Mouse (Mus musculus): Measurements from ENCODE around the gene Gm29133. TPM values are rescaled to one million over a fixed set of nuclear protein-coding genes. Genes with fewer than 3 reads are reported as not detected.

Gm29133 gene
- total RNA-seq (2017): not detected in 2 replicates

- ATAC-seq (replicated peaks in 1 of 2; ENCODE audit: insufficient read depth in 1 of 2, low FRiP score in 2 of 2, low TSS enrichment in 1 of 2, low read depth in 1 of 2, poor library complexity in 2 of 2, severe bottlenecking in 2 of 2): no peak
Observed at GRCm38 (mm10) chr3:75747897-75748296, at the start of gene Gm29133. Gene Gm29133 (plus strand): TSS chr3:75748197.

GRCm38 (mm10) chr3:75699088-75699487, 48.9 kb upstream of the Gm29133 start:
- ATAC-seq (replicated peaks in 1 of 2; ENCODE audit: insufficient read depth in 1 of 2, low FRiP score in 2 of 2, low TSS enrichment in 1 of 2, low read depth in 1 of 2, poor library complexity in 2 of 2, severe bottlenecking in 2 of 2): no peak

GRCm38 (mm10) chr3:75701336-75701735, 46.7 kb upstream of the Gm29133 start:
- ATAC-seq (replicated peaks in 1 of 2; ENCODE audit: insufficient read depth in 1 of 2, low FRiP score in 2 of 2, low TSS enrichment in 1 of 2, low read depth in 1 of 2, poor library complexity in 2 of 2, severe bottlenecking in 2 of 2): no peak

- no peak for ATAC-seq (replicated peaks in 1 of 2; ENCODE audit: insufficient read depth in 1 of 2, low FRiP score in 2 of 2, low TSS enrichment in 1 of 2, low read depth in 1 of 2, poor library complexity in 2 of 2, severe bottlenecking in 2 of 2)
Observed at GRCm38 (mm10) chr3:75706536-75706935, 41.5 kb upstream of the Gm29133 start.

- ATAC-seq (replicated peaks in 1 of 2; ENCODE audit: insufficient read depth in 1 of 2, low FRiP score in 2 of 2, low TSS enrichment in 1 of 2, low read depth in 1 of 2, poor library complexity in 2 of 2, severe bottlenecking in 2 of 2): peak; percentile 93 to 94
Observed at GRCm38 (mm10) chr3:75713678-75714295, 34.2 kb upstream of the Gm29133 start.

- ATAC-seq (replicated peaks in 1 of 2; ENCODE audit: insufficient read depth in 1 of 2, low FRiP score in 2 of 2, low TSS enrichment in 1 of 2, low read depth in 1 of 2, poor library complexity in 2 of 2, severe bottlenecking in 2 of 2): peak; percentile 62 to 78; a peak in 3 of 4 replicates
Observed at GRCm38 (mm10) chr3:75720663-75721062, 27.3 kb upstream of the Gm29133 start.

GRCm38 (mm10) chr3:75730982-75731600, 16.9 kb upstream of the Gm29133 start:
- peak; percentile 92 to 95 for ATAC-seq (replicated peaks in 1 of 2; ENCODE audit: insufficient read depth in 1 of 2, low FRiP score in 2 of 2, low TSS enrichment in 1 of 2, low read depth in 1 of 2, poor library complexity in 2 of 2, severe bottlenecking in 2 of 2)

GRCm38 (mm10) chr3:75743664-75744437, 4.1 kb upstream of the Gm29133 start:
- ATAC-seq (replicated peaks in 1 of 2; ENCODE audit: insufficient read depth in 1 of 2, low FRiP score in 2 of 2, low TSS enrichment in 1 of 2, low read depth in 1 of 2, poor library complexity in 2 of 2, severe bottlenecking in 2 of 2): peak in 1 of 2 experiments; percentile 22; a peak in 1 of 4 replicates

GRCm38 (mm10) chr3:75745343-75745742, 2.7 kb upstream of the Gm29133 start:
- ATAC-seq (replicated peaks in 1 of 2; ENCODE audit: insufficient read depth in 1 of 2, low FRiP score in 2 of 2, low TSS enrichment in 1 of 2, low read depth in 1 of 2, poor library complexity in 2 of 2, severe bottlenecking in 2 of 2): no peak

GRCm38 (mm10) chr3:75763351-75763750, 15.4 kb downstream of the Gm29133 start:
- ATAC-seq (replicated peaks in 1 of 2; ENCODE audit: insufficient read depth in 1 of 2, low FRiP score in 2 of 2, low TSS enrichment in 1 of 2, low read depth in 1 of 2, poor library complexity in 2 of 2, severe bottlenecking in 2 of 2): no peak

GRCm38 (mm10) chr3:75774253-75774652, 26.3 kb downstream of the Gm29133 start:
- no peak for ATAC-seq (replicated peaks in 1 of 2; ENCODE audit: insufficient read depth in 1 of 2, low FRiP score in 2 of 2, low TSS enrichment in 1 of 2, low read depth in 1 of 2, poor library complexity in 2 of 2, severe bottlenecking in 2 of 2)

GRCm38 (mm10) chr3:75808001-75808400, 60.0 kb downstream of the Gm29133 start:
- no peak for ATAC-seq (replicated peaks in 1 of 2; ENCODE audit: insufficient read depth in 1 of 2, low FRiP score in 2 of 2, low TSS enrichment in 1 of 2, low read depth in 1 of 2, poor library complexity in 2 of 2, severe bottlenecking in 2 of 2)

- ATAC-seq (replicated peaks in 1 of 2; ENCODE audit: insufficient read depth in 1 of 2, low FRiP score in 2 of 2, low TSS enrichment in 1 of 2, low read depth in 1 of 2, poor library complexity in 2 of 2, severe bottlenecking in 2 of 2): no peak
Observed at GRCm38 (mm10) chr3:75823934-75824333, 75.9 kb downstream of the Gm29133 start.

GRCm38 (mm10) chr3:75824458-75824857, 76.5 kb downstream of the Gm29133 start:
- ATAC-seq (replicated peaks in 1 of 2; ENCODE audit: insufficient read depth in 1 of 2, low FRiP score in 2 of 2, low TSS enrichment in 1 of 2, low read depth in 1 of 2, poor library complexity in 2 of 2, severe bottlenecking in 2 of 2): no peak

GRCm38 (mm10) chr3:75834827-75835226, 86.8 kb downstream of the Gm29133 start:
- ATAC-seq (replicated peaks in 1 of 2; ENCODE audit: insufficient read depth in 1 of 2, low FRiP score in 2 of 2, low TSS enrichment in 1 of 2, low read depth in 1 of 2, poor library complexity in 2 of 2, severe bottlenecking in 2 of 2): no peak

GRCm38 (mm10) chr3:75835286-75835967, 87.4 kb downstream of the Gm29133 start:
- peak; percentile 94 to 95 for ATAC-seq (replicated peaks in 1 of 2; ENCODE audit: insufficient read depth in 1 of 2, low FRiP score in 2 of 2, low TSS enrichment in 1 of 2, low read depth in 1 of 2, poor library complexity in 2 of 2, severe bottlenecking in 2 of 2)
